Mouse (Mus musculus) right cerebral cortex, postnatal 14 days (tissue): ENCODE data around the gene Il1r1.

Experiments used
- DNase-seq: peaks from one replicate; pipeline ENCODE4 v3.0.0; 2022

Il1r1 gene

GRCm38 (mm10) chr1:40324955-40325702, 100.2 kb downstream of the Il1r1 start:
- no peak for DNase-seq

DNA sequence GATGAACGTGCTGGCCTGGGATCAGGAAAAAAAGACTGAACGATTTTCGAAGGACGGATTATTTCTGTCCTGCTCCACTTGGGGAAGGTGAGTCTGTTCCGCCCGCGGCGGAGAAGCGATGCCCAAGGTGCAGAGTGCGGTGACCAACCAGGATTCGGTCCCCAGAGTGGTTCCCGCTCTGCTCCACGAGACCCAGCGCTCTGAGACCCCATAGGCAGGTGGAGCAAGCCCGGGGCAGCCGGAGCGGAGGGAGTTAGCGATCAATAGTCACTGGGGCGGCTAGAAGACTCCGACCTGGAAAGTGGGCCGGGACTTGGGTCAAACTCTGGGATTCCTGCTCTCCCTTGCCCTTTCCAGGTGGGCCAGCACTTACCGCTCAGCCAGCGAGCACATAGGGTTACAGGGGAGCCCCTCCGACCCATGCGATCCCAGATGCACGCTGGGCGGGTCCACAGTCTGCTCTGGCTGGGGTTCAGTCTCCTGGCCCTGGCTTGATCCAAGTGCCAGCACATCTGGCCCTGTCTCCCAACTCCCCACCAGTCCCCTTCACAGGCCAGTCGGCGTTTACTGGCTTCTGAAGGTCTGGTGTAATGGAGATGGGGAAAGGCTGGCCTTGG, 100.9 kb downstream of the Il1r1 start:
- no peak for DNase-seq

GRCm38 (mm10) chr1:40327604-40328003, 102.7 kb downstream of the Il1r1 start:
- no peak for DNase-seq

- no peak for DNase-seq
These were observed 104.6 kb downstream of the Il1r1 start for GRCm38 (mm10) chr1:40329526-40329925.

GRCm38 (mm10) chr1:40330181-40330580, 105.3 kb downstream of the Il1r1 start:
- DNase-seq: no peak

DNA sequence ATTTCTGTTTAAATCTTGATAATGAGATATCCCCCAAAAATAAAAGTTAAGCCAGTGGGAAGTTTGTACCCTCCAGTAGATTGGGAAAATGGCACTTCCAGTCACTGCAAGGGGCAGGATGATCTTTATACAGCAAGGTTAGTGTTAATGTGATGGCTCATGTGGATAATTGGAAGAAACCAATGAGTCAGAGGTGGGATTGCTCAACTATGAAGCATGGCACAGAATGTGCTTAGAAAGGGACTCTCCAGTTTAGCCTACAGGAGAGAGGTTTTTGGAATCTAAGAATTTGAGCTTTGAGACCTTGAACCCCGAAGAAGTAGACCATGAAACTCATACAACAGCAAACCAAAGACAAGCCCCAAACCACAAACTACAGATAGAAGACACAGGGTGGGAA, 114.5 kb downstream of the Il1r1 start:
- DNase-seq: no peak

DNA sequence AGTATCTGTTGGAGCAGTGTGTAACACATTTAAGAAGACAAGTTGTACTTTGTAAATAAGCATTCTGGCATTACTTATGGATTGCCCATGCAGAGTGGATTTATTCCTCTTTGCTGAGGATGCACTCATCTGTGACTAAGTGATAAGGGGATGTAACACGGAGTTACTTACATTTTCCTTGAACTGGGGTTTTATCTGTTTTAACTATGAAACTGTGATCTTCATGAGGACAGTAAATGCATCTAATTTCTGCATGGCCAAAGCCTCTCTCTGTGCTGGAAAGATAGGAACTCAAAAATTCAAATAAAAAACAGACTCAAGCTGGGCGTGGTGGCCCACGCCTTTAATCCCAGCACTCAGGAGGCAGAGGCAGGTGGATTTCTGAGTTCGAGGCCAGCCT, 115.2 kb downstream of the Il1r1 start:
- no peak for DNase-seq

DNA sequence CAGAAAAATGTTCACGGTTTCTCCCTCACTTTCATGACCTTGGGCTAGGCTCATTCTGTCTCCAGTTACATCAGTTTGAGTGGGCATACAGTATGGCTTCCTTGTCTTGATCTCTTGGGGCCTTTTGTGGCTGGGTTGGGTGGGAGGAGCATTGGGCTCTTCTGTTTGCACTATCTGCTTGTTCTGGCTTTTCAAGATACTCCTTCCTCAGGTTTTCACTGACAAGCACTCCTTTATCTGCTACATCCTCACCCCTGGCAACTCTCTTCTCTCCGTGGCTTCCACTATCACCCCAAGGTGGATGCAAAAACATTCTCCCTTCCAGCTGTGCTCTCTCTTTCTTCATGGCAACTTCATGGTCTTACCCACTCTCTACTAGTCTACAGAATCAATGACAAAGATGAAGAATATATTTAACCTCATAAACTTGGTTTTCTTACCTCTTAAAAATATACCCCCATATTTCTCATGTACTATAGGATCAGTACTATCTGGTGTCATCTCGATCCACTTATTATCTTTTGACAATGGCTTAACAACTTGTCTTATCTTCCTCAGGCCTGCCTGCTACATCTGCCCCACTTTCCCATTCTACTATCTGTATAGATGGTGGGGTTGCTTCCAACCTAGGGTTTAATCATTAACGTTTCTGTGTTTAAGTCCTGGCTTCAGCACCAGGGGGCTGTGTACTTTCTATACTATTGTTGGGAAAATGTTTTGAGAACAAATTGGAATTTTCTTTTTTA, 127.5 kb downstream of the Il1r1 start:
- DNase-seq: no peak

DNA sequence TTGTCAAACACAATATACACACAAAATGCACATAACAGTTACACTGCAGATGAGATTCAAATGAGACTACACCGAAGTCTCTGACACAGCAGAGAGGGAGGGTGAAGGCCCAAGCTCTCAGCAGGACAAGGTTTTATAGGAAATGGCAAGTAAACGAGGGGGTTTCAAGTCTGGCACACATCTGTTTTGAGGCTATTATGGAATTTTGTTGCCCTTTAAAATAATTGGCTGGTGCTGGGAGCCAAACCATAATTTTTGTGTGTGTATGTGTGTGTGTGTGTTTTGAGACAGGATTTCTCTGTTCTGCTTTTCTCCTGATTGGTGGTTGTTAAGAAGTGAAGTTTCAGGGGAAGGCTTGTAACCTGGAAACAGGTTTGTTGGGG, 128.0 kb downstream of the Il1r1 start:
- no peak for DNase-seq

- DNase-seq: no peak
These were observed 129.8 kb downstream of the Il1r1 start for GRCm38 (mm10) chr1:40354665-40355064.

DNA sequence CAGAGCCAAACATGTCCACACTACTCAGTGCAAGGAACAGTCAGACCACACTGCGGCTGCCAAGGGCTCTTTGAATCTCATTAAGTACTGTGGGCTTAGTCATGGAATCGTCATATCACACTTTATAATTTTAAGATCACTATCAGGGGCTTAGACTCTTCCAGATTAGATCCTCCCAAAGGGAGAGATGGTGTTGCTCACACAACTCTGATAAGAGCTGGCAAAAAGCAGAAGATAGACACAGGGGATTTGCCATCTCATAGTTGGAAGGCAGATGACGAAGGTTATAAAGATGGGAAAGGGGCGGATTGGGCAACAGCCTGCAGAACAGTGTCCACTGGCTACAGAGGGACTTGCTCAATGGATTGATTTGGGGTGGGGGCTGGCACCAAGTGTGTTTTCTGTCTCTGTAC, 130.6 kb downstream of the Il1r1 start:
- DNase-seq: no peak

- no peak for DNase-seq
These were observed 131.1 kb downstream of the Il1r1 start for GRCm38 (mm10) chr1:40355904-40356521.

DNA sequence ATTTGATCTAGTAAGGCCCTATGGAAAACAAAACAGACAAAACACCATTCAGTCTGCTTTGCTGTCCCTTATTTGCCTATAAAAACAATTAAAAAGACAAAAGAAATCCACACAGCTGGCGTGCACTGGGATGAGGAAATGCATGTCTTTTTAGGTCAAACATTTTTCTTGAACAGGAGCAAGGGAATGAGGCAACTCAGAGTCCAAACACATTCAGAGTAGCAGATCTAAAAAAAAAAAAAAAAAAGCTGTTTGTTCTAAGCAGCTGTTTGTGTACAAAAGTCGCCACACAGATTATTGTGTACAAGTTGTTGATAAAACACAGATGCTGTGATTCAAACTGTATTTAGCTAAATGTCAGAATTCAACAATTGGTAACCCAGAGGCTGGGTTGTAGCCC, 133.0 kb downstream of the Il1r1 start:
- no peak for DNase-seq

DNA sequence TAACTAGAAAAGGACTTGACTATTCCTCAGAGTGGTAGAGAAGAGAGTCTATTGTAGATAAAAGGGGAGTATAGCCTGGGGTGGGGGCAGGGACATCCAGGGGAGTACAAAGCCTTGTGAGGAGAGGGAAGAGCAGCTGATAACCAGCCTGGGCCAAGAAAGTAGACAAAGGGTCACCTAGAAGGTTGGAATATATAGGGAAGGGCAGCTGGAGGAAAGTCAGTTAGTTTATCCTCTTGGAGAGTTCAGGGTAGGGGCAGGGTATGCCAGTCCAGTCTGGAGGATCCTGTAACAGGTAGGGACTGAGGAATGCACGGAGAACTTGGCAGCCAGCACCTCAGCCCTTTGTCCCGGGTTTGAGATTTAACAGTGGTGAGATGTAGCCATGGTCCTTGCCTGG, 133.5 kb downstream of the Il1r1 start:
- DNase-seq: no peak

DNA sequence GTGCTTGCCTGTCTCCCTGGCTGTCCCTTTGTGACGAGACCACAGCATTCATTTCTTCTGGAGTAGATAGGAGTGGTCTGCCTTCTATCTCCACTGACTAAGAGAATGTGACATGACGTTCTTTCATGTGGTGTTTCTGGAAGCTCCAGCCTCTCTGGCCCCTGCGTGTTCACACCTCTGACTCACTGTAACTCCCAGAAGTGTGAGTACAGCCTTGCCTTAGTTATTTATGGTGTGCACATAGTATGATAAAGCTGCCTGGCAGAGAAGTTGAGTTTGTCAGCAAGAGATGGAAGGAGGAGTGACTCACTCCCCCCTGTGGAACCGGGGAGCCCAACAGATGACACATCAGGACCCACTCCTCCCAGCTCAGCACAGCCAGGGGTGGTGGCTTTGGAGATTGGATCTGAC, 133.9 kb downstream of the Il1r1 start:
- no peak for DNase-seq

GRCm38 (mm10) chr1:40359731-40360130, 134.9 kb downstream of the Il1r1 start:
- no peak for DNase-seq

DNA sequence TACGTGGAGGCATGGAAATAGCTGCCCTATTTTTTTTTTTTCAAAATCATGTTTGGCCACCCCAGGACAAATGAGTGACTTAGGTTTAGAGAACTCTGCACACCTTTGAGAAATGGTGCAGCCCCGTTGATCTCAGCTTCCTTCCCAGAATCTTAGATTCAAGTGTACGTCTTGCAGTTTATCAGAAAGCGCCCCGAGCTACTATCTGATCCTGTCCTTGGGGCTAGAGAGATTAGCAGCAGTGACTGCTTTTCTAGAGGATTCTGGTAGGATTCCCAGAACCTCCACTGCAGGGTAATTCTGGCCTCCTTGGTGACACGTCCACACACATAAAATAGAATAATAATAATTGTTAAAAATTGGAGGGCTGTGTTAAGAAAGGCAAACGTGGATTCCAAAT, 136.1 kb downstream of the Il1r1 start:
- no peak for DNase-seq

GRCm38 (mm10) chr1:40361596-40361995, 136.7 kb downstream of the Il1r1 start:
- DNase-seq: no peak

- no peak for DNase-seq
These were observed 137.9 kb downstream of the Il1r1 start for GRCm38 (mm10) chr1:40362784-40363183.
